Mouse (Mus musculus): ENCODE measurements around the gene Lrp1.

GRCm38 (mm10) chr10:127623439-127624216, 2.7 kb upstream of the Lrp1 start:
- TF ChIP-seq CTCF (IDR thresholded peaks at IDR 0.05) = peak; percentile 44
- TF ChIP-seq EP300 (IDR thresholded peaks at IDR 0.05; ENCODE audit: insufficient read depth, low read depth, low read length) = no peak
- TF ChIP-seq POLR2A (IDR thresholded peaks at IDR 0.05; ENCODE audit: insufficient read depth, low read depth, low read length) = no peak

All from heart, adult 2 months (tissue).